Comparison of ENCODE assay signal across 21 mouse cellular contexts in genomic region chr6:82647940-82648655, GRCm38 (mm10). TPM values are rescaled to one million over a fixed set of nuclear protein-coding genes. Genes with fewer than 3 reads are reported as not detected.
A peak's percentile ranks its signal among the peaks of the same experiment; 100 is the strongest.
DNase-seq lines count a peak whose midpoint lies in the region; TF ChIP-seq lines count a peak whose summit lies in the region.
"Had no signal": no experiment of that assay in that cellular context is flagged by ENCODE, and none has a peak within 500 bp of the region (broad histone marks: within the 10 kb centered on the region; RNA-seq: fewer than 3 reads in every experiment).

No protein-coding gene starts in this region.

- no peaks in the 10 kb centered on the region for H3K79me2 ChIP-seq in heart, adult 2 months (replicated peaks; ENCODE audit: control insufficient read depth, insufficient read depth, low read length)
- no peaks in the 10 kb centered on the region for H3K79me2 ChIP-seq in liver, adult 2 months (ENCODE audit: control insufficient read depth, insufficient read depth, low read length)

- H3K4me3 ChIP-seq in heart, adult 2 months: no peak overlapping the region
- H3K4me3 ChIP-seq in liver, adult 2 months (ENCODE audit: insufficient read depth, low read depth, low read length): no peak overlapping the region
- H3K4me3 ChIP-seq: embryonic facial prominence, embryonic 13.5 days; heart, embryonic 15.5 days; midbrain, embryonic 10.5 days; neural tube, embryonic 13.5 days had no signal

- TF ChIP-seq CTCF in heart, adult 2 months (IDR thresholded peaks at IDR 0.05): peak; percentile 45
- TF ChIP-seq CTCF in liver, adult 2 months (IDR thresholded peaks at IDR 0.05; ENCODE audit: low read depth, low read length): no peak

- no peak for DNase-seq in heart, adult 2 months
- no peak for DNase-seq in heart, adult 9 months (ENCODE audit: low spot score in 2 of 2)
- peak; percentile 94 for DNase-seq in liver, adult 2 months (ENCODE audit: extremely low read depth, low read depth, low spot score)
- DNase-seq in liver (no peak), R1 (ENCODE audit: low read depth, low spot score) (peak; percentile 52)
- peak; percentile 23 for DNase-seq in naive thymus-derived CD4-positive, alpha-beta T cell, adult 2 months (ENCODE audit: low read depth)
- DNase-seq in right cerebral cortex, postnatal 4 days: no peak
- DNase-seq in cerebellum, adult 9-10 months: no peak
- DNase-seq: adrenal gland, adult 2 months; cerebellum, adult 8-10 months; forebrain, postnatal 0 days; heart, adult 18-20 months; left cerebral cortex, postnatal 4 days; lung, embryonic 14.5 days; right cerebral cortex, adult 18-20 months; thymus, postnatal 36 days had no signal

- no peak overlapping the region for H3K9ac ChIP-seq in heart, adult 2 months (ENCODE audit: low read depth, low read length)
- no peak overlapping the region for H3K9ac ChIP-seq in liver, adult 2 months (ENCODE audit: low read depth, low read length)
- H3K9ac ChIP-seq: embryonic facial prominence, embryonic 13.5 days; forebrain, postnatal 0 days; heart, embryonic 15.5 days; lung, embryonic 14.5 days; neural tube, embryonic 13.5 days had no signal

- H3K27ac ChIP-seq in heart, adult 2 months: no peak overlapping the region
- peak overlapping the region; percentile 95 for H3K27ac ChIP-seq in liver, adult 2 months (replicated peaks; ENCODE audit: insufficient read depth, low read depth, low read length)
- H3K27ac ChIP-seq: embryonic facial prominence, embryonic 13.5 days; heart, embryonic 15.5 days; macrophage; midbrain, embryonic 10.5 days; neural tube, embryonic 13.5 days had no signal

- intact Hi-C loops in heart, adult 2 months (cut with DNase I): loop anchor here (2.0 kb wide), 1 partner anchor 55 kb away; no protein-coding TSS in a partner anchor

- 93% methylated on average over 1 of the region's 1 CpGs for WGBS in heart, adult 2 months
- WGBS in liver, adult 2 months: 93% methylated on average over 1 of the region's 1 CpGs

- H3K36me3 ChIP-seq in heart, adult 2 months (ENCODE audit: control insufficient read depth, insufficient read depth, low read length): no peaks in the 10 kb centered on the region
- H3K36me3 ChIP-seq in liver, adult 2 months (ENCODE audit: control insufficient read depth, insufficient read depth, low read length): peaks cover 7% of the 10 kb centered on the region

- no peak for TF ChIP-seq POLR2A in heart, adult 2 months (IDR thresholded peaks at IDR 0.05; ENCODE audit: insufficient read depth, low read depth, low read length)
- TF ChIP-seq POLR2A in liver, adult 2 months (IDR thresholded peaks at IDR 0.05; ENCODE audit: extremely low read depth, insufficient read depth, low read length): no peak

- H3K27me3 ChIP-seq in heart, adult 2 months (ENCODE audit: control insufficient read depth, insufficient read depth, low read length): no peaks in the 10 kb centered on the region
- no peaks in the 10 kb centered on the region for H3K27me3 ChIP-seq in liver, adult 2 months (ENCODE audit: control insufficient read depth, insufficient read depth, low read length)
- H3K27me3 ChIP-seq: embryonic facial prominence, embryonic 13.5 days; heart, embryonic 15.5 days; neural tube, embryonic 13.5 days had no signal

- H3K4me1 ChIP-seq in heart, adult 2 months (ENCODE audit: control insufficient read depth, insufficient read depth, low read length): no peaks in the 10 kb centered on the region
- H3K4me1 ChIP-seq in liver, adult 2 months (ENCODE audit: control insufficient read depth, insufficient read depth, low read length): peaks cover 4% of the 10 kb centered on the region

- TF ChIP-seq EP300 in heart, adult 2 months (IDR thresholded peaks at IDR 0.05; ENCODE audit: insufficient read depth, low read depth, low read length): no peak

RNA-seq across cellular contexts. Expression of gene Pole4, which starts 57.1 kb away (rescaled TPM):
- total RNA-seq in heart, adult 2 months (2021): 10 to 100 TPM; 15.5 to 16.7 TPM
- 9.2 and 19.5 TPM in 2 replicates for polyA plus RNA-seq in heart, adult 2 months (2012; rRNA removed)
- total RNA-seq in liver, adult 2 months (2014; rRNA removed): 23.7 and 24.8 TPM in 2 replicates
- 12.2 and 21.5 TPM in 2 replicates for polyA plus RNA-seq in liver, adult 2 months (2012; rRNA removed)

Comparison
In these comparisons a context has a peak if more than half of its experiments do, and no peak if none do; other contexts are left out.
1. DNase-seq: peak in liver, adult 2 months (single experiment), R1 (single experiment) and naive thymus-derived CD4-positive, alpha-beta T cell, adult 2 months (single experiment); none in heart, adult 2 months (0 of 2), heart, adult 9 months (0 of 2), liver (single experiment), right cerebral cortex, postnatal 4 days (single experiment) and cerebellum, adult 9-10 months (single experiment).